Mouse (Mus musculus): ENCODE data around the gene Itgb6.

DNA sequence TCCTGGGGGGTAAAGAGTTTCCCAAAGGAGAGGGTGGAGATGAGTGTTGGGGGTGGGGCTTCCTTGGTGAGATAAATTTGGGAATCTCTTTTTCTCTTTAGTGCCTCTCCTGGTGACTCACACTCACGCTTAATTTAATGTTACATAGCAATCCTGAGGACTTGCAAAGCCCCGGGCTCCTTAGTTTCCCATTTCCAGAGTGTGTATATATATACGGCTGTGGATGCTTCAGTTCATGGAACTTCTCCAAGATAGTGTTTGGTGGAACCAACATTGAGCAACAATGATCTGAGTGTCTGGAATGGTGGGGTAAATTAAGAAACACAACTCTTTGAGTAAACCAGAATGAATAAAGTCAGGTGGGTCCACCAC lies 108.6 kb downstream of the Itgb6 start:
- TF ChIP-seq GATA1 (IDR thresholded peaks at IDR 0.05; ENCODE audit: borderline replicate concordance, low read length) (no peak), FLI1 (IDR thresholded peaks at IDR 0.05; ENCODE audit: low read length) (no peak)

Measured in megakaryocyte, embryonic 14.5 days (primary cell).